Mouse (Mus musculus) embryo, embryonic 10.5 days (tissue): ENCODE measurements around the gene Gm49339.
"Not testable (repeated sequence)": the region's sequence is repeated elsewhere in the genome, so short reads cannot be mapped to it uniquely, and the experiment has no call there.

ENCODE experiments used
- DNase-seq: peaks from one replicate; pipeline ENCODE4 v3.0.0-alpha.2; 2015; ENCODE audit warnings: low spot score

The Gm49339 gene

GRCm38 (mm10) chr10:51480397-51480796, at the start of gene Gm49339, which contains the start of gene Lilr4b:
Gene Gm49339 (plus strand): TSS chr10:51480612.
Gene Lilr4b (plus strand): TSS chr10:51480632.
- not testable (repeated sequence) for DNase-seq

DNA sequence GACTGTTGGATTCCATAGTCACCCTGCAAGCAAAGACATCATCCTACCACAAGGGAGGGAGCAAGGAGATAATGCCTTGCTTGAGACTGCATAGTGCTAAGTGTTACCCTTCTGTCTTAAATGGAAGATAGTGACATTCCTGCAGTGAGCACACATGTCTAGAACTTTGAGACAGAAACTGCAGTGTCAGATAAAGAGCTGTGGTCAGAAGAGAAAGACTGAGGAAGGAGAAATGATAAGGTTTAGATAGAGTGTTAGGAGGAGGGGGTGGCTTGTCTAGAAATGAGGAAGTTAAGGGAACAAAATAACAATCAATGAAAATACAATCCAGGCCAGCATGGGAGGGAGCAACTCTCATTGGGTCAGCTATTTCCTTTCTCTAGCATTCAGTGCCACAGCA, 47.5 kb upstream of the Gm49339 start:
- DNase-seq = no peak

DNA sequence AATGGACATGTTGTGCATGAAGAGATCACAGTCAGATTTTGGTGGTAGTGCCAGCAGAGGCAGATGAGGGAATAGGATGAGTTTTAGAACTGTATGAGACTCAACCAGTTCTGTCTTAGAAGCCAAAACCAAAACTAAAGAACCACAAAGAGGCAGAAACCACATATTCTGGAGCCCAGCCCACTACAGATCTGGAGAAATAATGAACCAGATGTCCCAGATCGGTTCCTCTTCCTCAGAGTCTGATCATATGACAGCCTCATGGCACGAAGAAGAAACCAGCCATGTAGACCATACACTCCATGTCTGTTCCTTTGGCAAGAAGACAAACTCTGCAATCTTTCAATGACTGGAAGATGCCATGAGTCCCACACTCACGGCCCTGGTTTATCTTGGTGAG, 44.7 kb upstream of the Gm49339 start:
- no peak for DNase-seq

DNA sequence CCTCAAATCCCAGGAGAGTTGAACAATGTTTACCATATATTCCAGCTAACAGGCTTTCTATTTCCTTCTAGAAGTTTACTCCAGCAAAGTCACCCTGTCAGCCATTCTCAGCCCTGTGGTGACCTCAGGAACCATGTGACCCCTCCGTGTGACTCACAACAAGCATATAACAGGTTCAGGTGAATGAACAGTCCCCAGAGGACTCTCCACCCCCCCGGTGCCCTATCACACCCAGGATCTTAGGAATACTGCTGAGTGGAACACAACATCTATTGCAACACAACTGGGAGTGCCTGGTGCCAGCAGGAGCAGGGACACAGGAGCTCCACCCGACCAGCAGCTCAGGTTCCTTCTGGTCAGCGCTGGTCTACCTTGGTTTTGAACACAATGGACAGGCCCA, 28.8 kb upstream of the Gm49339 start:
- no peak for DNase-seq

- DNase-seq = no peak
Observed at GRCm38 (mm10) chr10:51453616-51454298, 26.7 kb upstream of the Gm49339 start.

DNA sequence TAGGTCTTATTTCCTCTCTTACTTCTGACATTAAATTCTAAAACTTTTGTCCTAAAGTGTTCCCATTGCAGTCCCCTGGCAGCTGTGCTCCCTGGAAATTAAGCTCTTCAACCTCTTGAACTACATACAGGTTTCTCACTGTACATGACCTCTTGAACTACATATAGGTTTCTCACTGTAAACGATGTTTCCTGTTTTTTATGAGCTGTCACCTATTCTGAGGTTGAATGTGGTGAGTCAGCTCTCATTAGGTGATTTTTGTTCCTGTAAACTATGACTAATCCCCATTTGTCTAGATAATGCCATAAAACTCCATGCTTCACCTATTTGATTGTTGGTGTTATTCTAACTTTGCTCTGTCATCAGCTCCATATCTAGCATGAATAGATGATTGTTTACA, 26.0 kb upstream of the Gm49339 start:
- DNase-seq = no peak

DNA sequence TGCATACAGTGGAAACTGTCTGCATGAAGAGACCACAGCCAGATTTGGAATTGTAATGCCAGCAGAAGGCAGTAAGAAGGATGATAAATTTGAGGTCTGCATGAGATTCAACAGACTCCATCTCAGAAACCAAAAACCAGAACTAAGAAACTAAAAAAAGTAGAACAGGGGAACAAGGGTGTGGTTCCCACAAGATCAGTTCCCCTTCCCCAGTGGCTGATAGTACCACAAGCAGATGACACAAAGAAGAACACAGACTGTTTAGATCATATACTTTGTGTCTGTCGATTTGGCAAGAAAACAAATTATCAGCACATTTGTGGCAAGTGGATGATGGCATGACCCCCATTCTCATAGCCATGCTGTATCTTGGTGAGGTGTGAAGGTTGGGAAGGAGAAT, 24.6 kb upstream of the Gm49339 start:
- no peak for DNase-seq

DNA sequence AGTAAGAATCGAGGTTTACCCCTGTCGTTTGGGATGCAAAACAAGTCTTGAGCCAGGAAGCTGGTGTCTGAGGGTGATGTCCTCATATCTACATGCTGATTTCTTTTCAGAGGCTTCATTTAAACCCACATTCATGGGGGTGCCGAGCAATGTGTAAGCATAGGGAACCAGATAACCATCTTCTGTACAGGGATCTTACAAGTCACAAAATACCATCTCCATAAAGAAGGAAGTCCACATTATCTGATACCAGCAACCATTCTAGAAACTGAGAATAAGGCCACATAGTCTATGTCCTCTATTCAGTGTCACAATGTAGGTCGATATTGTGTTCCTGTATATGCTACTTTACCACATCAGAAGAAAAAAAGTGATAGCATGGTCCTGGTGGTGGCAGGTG, 24.0 kb upstream of the Gm49339 start:
- DNase-seq = no peak

GRCm38 (mm10) chr10:51463800-51464199, 16.6 kb upstream of the Gm49339 start:
- not testable (repeated sequence) for DNase-seq

GRCm38 (mm10) chr10:51490691-51491090, 10.3 kb downstream of the Gm49339 start, which contains the start of gene Lilrb4a:
Gene Lilrb4a (plus strand): TSS chr10:51490956.
- not testable (repeated sequence) for DNase-seq

DNA sequence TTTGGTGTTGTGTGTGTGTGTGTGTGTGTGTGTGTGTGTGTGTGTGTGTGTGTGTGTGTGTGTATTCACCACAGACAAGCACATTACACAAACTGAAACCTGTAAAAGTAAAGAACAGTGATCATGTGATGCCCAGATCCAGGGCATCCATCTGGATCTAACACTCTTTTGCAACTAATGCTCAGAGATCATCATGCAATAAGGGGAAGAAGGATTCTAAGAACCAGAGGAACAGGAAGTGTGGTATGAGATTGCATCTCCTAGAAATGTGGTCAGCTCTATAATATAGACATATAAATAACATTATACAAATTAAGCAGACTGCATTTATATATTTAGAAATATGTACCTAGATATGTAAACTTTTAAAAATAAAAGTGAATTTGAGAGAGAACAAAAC, 39.6 kb downstream of the Gm49339 start:
- DNase-seq = no peak

GRCm38 (mm10) chr10:51521453-51521852, 41.0 kb downstream of the Gm49339 start:
- no peak for DNase-seq

- no peak for DNase-seq
Observed at GRCm38 (mm10) chr10:51526090-51526489, 45.7 kb downstream of the Gm49339 start.

- DNase-seq = no peak
Observed at GRCm38 (mm10) chr10:51526633-51527032, 46.2 kb downstream of the Gm49339 start.

DNA sequence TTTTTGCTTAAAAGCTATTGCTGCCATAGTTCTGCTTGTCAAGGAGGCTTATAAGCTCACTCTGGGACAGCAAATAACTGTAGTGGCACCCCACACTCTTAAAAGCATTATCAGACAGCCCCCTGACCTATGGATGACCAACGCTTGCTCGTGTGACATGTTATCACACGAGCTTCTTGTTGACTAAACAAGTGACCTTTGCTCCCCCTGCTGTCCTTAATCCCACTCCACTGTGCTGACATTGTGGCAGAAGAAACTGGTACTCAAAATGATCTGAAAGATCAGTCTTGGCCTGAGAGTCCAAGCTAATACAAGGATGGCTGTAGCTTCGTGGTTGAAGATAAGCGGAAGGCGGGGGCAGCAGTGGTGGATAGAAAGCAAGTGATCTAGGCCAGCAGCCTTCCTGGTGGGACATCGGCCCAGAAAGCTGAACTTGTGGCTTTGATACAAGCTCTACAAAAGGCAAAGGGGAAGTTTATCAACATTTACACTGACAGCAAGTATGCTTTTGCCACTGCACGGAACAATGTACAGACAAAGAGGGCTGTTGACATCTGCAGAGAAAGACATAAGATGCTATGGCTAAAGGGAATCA, 48.5 kb downstream of the Gm49339 start:
- no peak for DNase-seq

- DNase-seq = no peak
Observed at GRCm38 (mm10) chr10:51529497-51529896, 49.1 kb downstream of the Gm49339 start.

DNA sequence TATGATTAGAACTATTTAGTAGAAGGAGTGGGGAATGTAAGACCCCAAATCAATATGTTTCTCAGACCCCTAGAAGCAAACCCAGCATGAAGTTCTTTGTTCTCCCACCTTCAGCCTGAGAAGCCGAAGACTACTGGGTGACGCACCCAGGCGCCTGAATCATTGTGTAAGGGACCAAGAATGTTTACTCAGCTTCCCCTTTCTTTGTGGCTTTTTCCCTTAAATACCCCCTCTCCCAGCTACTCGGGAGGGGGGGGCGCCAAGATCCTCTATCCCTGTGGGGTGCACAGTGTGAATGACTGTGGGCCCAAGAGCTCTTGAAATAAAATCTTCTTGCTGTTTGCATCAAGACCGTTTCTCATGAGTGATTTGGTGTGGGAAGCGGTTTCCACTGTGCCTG, 50.4 kb downstream of the Gm49339 start:
- no peak for DNase-seq
